Mouse (Mus musculus) effector memory CD4-positive, alpha-beta T cell, adult 5 months (primary cell): ENCODE measurements around the gene Mlf1. TPM values are rescaled to one million over a fixed set of nuclear protein-coding genes. Genes with fewer than 3 reads are reported as not detected.

Experiments
- polyA plus RNA-seq: library from polyadenylated mRNA; unstranded; fragments of 100-300 nt; shearing (Covaris generic); gene quantifications from one replicate; pipeline ENCODE4 v1.2.1, GENCODE M21; 2017

Mlf1 gene
- polyA plus RNA-seq: 4.3 TPM

DNA sequence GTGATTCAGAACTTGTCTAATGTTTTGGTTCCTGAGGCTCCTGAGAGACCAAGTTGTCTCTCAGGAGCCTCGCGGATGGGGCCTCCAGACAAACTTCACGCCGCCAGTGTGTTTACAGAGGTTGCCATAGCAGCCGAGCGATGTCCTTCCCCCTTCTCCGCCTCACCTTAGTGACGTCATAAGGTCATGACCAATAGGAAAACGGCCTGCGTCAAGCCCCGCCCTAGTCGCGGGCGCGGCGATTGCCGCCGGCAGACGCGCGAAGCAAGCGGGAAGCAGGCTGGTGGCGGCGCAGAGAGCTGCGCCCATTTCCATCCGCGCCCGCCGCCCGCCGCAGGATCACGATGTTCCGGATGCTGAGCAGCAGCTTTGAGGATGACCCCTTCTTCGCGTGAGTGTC, at the start of gene Mlf1:
Gene Mlf1 (plus strand): TSS at position 226 of the 400 bp plus-strand sequence.

DNA sequence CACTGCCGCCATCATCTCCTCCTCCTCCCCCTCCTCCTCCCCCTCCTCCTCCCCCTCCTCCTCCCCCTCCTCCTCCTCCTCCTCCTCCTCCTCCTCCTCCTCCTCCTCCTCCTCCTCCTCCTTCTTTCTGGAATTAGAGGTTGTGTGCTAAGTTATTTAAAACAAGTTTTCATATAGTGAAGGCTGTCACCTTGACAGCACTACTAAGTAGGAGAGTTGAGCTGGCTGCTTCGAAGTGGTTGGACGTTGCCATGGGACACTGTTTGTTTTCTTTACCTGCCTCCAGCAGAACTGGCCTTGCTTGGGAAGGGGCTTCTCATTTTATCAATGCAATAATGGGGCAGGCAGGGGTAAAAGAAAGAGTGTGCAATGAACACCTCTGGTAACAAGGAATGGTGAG, 1.2 kb downstream of the Mlf1 start, which contains the start of gene Gm17402:
Gene Gm17402 (minus strand): TSS at position 101 of the 400 bp plus-strand sequence.

DNA sequence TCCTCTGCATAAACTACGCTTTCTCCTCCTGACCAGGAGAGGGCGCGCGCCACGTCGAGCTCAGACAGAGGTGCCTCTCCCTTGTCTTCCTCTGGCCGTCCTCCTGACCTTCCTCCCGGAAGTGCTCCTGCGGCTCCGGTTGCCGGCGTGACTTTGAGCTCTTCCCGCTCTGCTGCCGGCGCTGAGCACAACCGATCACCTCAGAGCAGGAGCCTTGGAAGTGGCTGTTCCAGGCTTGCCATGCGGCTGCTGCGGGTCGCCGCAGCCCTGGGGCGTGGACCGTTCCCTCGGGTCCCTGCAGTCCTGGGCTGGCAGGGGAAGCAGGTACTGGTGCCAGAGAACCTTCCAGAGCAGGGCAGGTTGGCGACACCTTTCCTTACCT, 56.1 kb downstream of the Mlf1 start, which contains the start of gene Gfm1:
Gene Gfm1 (plus strand): TSS at position 98 of the 382 bp plus-strand sequence.

Other genes with a start within 250 kb of the Mlf1 start
- gene Gm17402, start 1.1 kb downstream of the Mlf1 start, polyA plus RNA-seq: not detected
- 32.9 TPM for gene Gfm1, start 56.0 kb downstream of the Mlf1 start, polyA plus RNA-seq
- 8.8 TPM for gene Lxn, start 89.8 kb downstream of the Mlf1 start, polyA plus RNA-seq
- not detected for gene Rarres1, start 141.4 kb downstream of the Mlf1 start, polyA plus RNA-seq
- gene Mfsd1, start 208.6 kb downstream of the Mlf1 start, polyA plus RNA-seq: 44.9 TPM